Mouse (Mus musculus): ENCODE results near the gene Dpf3. TPM values are rescaled to one million over a fixed set of nuclear protein-coding genes. Genes with fewer than 3 reads are reported as not detected.

Dpf3 gene
- total RNA-seq, 2 experiments from 2014 or later, result 20.7 to 26.0 TPM

- DNase-seq, result no peak
- intact Hi-C loops (cut with DNase I), result no loop called here
Observed at GRCm38 (mm10) chr12:83473987-83474600, 13.4 kb downstream of the Dpf3 start.

GRCm38 (mm10) chr12:83471760-83472159, 15.8 kb downstream of the Dpf3 start:
- intact Hi-C loops (cut with DNase I), result no loop called here

GRCm38 (mm10) chr12:83470085-83470484, 17.4 kb downstream of the Dpf3 start:
- no peak for DNase-seq
- intact Hi-C loops (cut with DNase I), result no loop called here

More at GRCm38 (mm10) chr12:83471760-83472159, 15.8 kb downstream of the Dpf3 start:
- no peak for DNase-seq

GRCm38 (mm10) chr12:83466508-83467430, 20.7 kb downstream of the Dpf3 start:
- DNase-seq, result peak; percentile 28 to 34
- intact Hi-C loops (cut with DNase I), result no loop called here

GRCm38 (mm10) chr12:83466053-83466452, 21.5 kb downstream of the Dpf3 start:
- intact Hi-C loops (cut with DNase I), result no loop called here
- DNase-seq, result no peak

- DNase-seq, result no peak
- intact Hi-C loops (cut with DNase I), result no loop called here
Observed at GRCm38 (mm10) chr12:83460272-83460671, 27.2 kb downstream of the Dpf3 start.

- DNase-seq, result no peak
- intact Hi-C loops (cut with DNase I), result no loop called here
Observed at GRCm38 (mm10) chr12:83454697-83455321, 32.7 kb downstream of the Dpf3 start.

- intact Hi-C loops (cut with DNase I), result no loop called here
- no peak for DNase-seq
Observed at GRCm38 (mm10) chr12:83451850-83452249, 35.7 kb downstream of the Dpf3 start.

GRCm38 (mm10) chr12:83450471-83450870, 37.0 kb downstream of the Dpf3 start:
- DNase-seq, result no peak
- intact Hi-C loops (cut with DNase I), result no loop called here

- DNase-seq, result no peak
- intact Hi-C loops (cut with DNase I), result no loop called here
Observed at GRCm38 (mm10) chr12:83449202-83449601, 38.3 kb downstream of the Dpf3 start.

- intact Hi-C loops (cut with DNase I), result no loop called here
- peak; percentile 12 to 18 for DNase-seq
Observed at GRCm38 (mm10) chr12:83445587-83445986, 41.9 kb downstream of the Dpf3 start.

GRCm38 (mm10) chr12:83444448-83444847, 43.1 kb downstream of the Dpf3 start:
- no peak for DNase-seq
- intact Hi-C loops (cut with DNase I), result no loop called here

- intact Hi-C loops (cut with DNase I), result no loop called here
- DNase-seq, result no peak
Observed at GRCm38 (mm10) chr12:83438002-83438401, 49.5 kb downstream of the Dpf3 start.

GRCm38 (mm10) chr12:83433987-83434698, 53.4 kb downstream of the Dpf3 start:
- DNase-seq, result no peak
- intact Hi-C loops (cut with DNase I), result no loop called here

GRCm38 (mm10) chr12:83433436-83433835, 54.1 kb downstream of the Dpf3 start:
- intact Hi-C loops (cut with DNase I), result no loop called here
- DNase-seq, result no peak

- intact Hi-C loops (cut with DNase I), result no loop called here
- DNase-seq, result no peak
Observed at GRCm38 (mm10) chr12:83430207-83430606, 57.3 kb downstream of the Dpf3 start.

GRCm38 (mm10) chr12:83428016-83428415, 59.5 kb downstream of the Dpf3 start:
- intact Hi-C loops (cut with DNase I), result no loop called here
- no peak for DNase-seq

GRCm38 (mm10) chr12:83427601-83428000, 59.9 kb downstream of the Dpf3 start:
- DNase-seq, result no peak
- intact Hi-C loops (cut with DNase I), result no loop called here

GRCm38 (mm10) chr12:83426326-83426725, 61.2 kb downstream of the Dpf3 start:
- DNase-seq, result no peak
- intact Hi-C loops (cut with DNase I), result no loop called here

GRCm38 (mm10) chr12:83425736-83426135, 61.8 kb downstream of the Dpf3 start:
- DNase-seq, result no peak
- intact Hi-C loops (cut with DNase I), result no loop called here
